Mouse (Mus musculus): ENCODE data around the gene Fam160a1.

Fam160a1 gene

DNA sequence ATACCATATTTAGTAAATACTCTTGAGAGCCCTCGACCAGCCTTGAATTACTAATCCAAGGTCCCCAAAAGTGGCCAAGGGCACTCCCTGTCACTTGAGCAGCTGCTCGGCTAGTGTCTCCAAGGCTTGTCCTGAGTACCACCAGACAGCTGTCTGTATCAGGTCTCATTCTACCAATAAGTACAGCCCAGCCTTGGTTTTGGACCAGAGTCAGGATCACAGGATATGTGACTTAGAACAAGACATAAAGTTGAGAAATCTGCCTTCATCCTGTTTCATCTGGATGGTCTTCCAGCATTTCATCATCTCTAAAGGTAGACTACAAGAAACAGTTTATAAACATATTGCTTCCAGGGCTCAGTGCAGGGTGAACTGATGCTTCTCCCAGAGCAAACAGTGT, 183.4 kb downstream of the Fam160a1 start:
- DNase-seq (ENCODE audit: low spot score) = no peak

DNA sequence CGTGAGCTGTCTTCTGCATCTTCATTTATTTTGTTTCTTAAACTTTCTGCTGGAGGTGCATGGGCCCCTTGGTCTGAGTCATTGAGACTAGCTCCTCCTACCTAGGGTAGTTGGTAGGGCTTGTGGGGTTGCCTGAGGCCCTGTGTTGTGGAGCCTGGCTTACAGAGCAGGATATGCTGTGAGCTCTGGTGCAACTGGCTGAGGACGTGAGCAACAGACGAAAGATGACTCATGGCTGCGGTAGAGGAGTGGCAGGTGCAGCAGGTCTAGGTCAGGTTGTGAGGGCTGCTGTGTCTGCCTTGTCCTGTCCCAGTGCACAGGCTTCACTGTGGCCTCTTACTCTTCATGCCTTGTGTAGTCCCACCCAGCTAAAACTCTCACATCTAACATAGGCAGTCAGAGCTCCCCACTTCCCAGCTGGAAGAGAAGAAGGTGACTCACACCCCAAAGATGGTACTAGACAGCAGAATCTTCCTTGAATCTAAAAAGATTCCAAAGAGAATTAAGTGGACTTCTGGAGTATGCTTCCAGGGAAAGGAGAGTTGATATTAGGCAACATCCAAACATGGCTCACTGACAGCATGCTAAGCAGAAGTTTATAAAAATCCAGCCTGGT, 187.1 kb downstream of the Fam160a1 start:
- no peak for DNase-seq (ENCODE audit: low spot score)

DNA sequence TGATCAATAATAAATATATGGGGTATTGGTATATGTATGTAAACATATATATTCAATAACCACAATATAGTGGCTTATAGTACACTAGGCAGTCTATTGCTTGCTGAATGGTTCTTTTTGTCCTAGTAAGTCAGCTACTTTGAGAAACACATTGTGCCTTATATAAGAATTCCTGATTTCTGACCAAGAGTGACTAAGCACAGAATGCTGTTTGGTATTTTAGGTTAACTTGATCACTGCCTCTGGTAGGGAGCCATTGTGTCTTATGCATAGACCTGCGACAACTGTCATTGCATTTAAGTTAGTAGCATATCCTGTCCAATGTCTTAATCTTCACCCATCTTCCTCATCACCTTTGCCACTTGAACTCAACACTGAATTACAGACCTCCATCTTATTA, 197.3 kb downstream of the Fam160a1 start:
- DNase-seq (ENCODE audit: low spot score) = no peak

DNA sequence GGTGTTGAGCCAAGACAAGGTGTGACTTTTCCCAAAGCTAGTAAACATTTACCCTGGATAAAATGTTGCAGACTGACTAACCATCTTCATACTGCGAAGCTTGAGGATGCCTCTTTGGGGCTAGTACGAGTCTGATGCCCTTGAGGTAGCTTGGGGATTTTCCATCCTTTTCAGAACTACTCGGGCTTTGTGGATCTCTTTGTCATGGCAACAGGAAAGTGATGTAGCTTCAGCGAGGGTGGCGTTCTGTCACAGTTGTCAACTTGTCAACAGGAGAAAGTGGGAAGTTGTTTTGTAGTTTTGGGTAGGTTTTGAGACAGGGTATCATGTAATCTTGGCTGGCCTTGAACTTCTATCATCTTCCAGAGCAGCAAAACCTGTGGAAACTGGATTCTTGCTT, 197.7 kb downstream of the Fam160a1 start:
- no peak for DNase-seq (ENCODE audit: low spot score)

DNA sequence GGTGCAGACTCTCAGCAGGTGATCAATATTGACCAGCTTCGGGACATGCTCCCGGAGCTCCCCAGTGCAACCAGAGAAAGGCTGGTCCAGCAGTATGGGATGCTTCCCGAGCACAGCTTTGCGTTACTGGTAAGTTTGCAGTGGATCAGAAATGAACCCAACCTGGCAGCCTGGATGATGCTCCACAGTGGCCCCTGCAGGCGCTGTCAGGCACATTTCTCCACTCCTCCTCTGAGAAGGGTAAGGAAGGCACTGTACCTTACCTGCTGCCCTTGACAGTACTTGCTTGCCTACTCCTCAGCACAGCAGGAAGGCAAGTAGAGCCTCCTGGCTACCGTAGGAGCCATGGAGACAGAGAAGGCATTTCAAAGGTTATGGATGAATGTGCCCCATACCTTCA, 198.2 kb downstream of the Fam160a1 start:
- DNase-seq (ENCODE audit: low spot score) = no peak

DNA sequence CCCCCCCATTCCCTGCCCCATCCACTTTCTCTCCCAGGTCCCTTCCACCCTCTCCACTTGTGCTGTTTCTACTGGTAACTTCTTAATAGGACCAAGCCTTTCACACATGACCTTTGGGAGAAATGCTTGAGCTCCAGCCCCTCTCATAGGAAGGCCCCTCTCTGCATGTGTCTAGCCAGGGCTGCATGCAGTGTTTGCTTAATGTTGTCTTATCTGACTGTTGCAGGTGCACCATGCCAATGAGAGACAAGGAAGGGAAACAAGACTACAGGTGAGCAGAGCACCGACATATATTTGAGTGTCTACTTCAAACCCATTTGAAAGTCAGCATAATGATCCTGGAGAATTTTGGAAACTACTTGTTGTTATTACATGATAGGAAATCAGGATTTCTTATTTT, 200.7 kb downstream of the Fam160a1 start:
- DNase-seq (ENCODE audit: low spot score) = no peak
